Mouse (Mus musculus) MEL (cell line): ENCODE data around the gene Taco1. TPM values are rescaled to one million over a fixed set of nuclear protein-coding genes. Genes with fewer than 3 reads are reported as not detected.
"Not testable (repeated sequence)": the region's sequence is repeated elsewhere in the genome, so short reads cannot be mapped to it uniquely, and the experiment has no call there.

Source experiments
- DNase-seq: peaks from one replicate; pipeline ENCODE4 v3.0.0; 2011; ENCODE audit warnings: low read depth, low spot score
- H3K27ac ChIP-seq: 2 replicates; pipeline ENCODE4 v1.5.1; 2012; ENCODE audit warnings: low read depth, mild to moderate bottlenecking, control low read depth, low read length, moderate library complexity; ENCODE audit not compliant: control insufficient read depth
- H3K27me3 ChIP-seq, 2 experiments: fragments of 150-350 bp in 1 of 2; sonication (generic) in 1 of 2; 2 replicates each; pipeline ENCODE4 v1.6.1; 2012; ENCODE audit warnings: low read length in 2 of 2, mild to moderate bottlenecking in 2 of 2, improper control_type of control experiment in 1 of 2, moderate library complexity in 1 of 2; ENCODE audit not compliant: insufficient read depth in 2 of 2, control insufficient read depth in 1 of 2
- H3K36me3 ChIP-seq, 2 experiments: 2 replicates each; pipeline ENCODE4 v1.6.1; 2012 to 2014; ENCODE audit warnings: low read length in 2 of 2, improper control_type of control experiment in 1 of 2, inconsistent platforms in 1 of 2, mild to moderate bottlenecking in 1 of 2; ENCODE audit not compliant: insufficient read depth in 2 of 2, control insufficient read depth in 1 of 2
- H3K4me1 ChIP-seq, 2 experiments: fragments of 150-350 bp in 1 of 2; sonication (generic) in 1 of 2; 2 replicates each; pipeline ENCODE4 v1.6.1; 2012; ENCODE audit warnings: low read length in 2 of 2, improper control_type of control experiment in 1 of 2, mild to moderate bottlenecking in 1 of 2; ENCODE audit not compliant: insufficient read depth in 2 of 2, control insufficient read depth in 1 of 2
- H3K4me3 ChIP-seq, 2 experiments: fragments of 150-350 bp in 1 of 2; sonication (generic) in 1 of 2; 2 replicates each; pipeline ENCODE4 v1.5.1; 2012; ENCODE audit warnings: low read depth in 2 of 2, low read length in 2 of 2, mild to moderate bottlenecking in 2 of 2, moderate library complexity in 2 of 2, control low read depth in 1 of 2, improper control_type of control experiment in 1 of 2; ENCODE audit not compliant: control insufficient read depth in 1 of 2, insufficient read depth in 1 of 2
- H3K79me2 ChIP-seq: 2 replicates; pipeline ENCODE4 v1.6.1; 2012; ENCODE audit warnings: mild to moderate bottlenecking, low read length, moderate library complexity; ENCODE audit not compliant: control insufficient read depth, poor library complexity, insufficient read depth
- H3K9ac ChIP-seq: 2 replicates; pipeline ENCODE4 v1.6.1; 2012; ENCODE audit warnings: low read depth, mild to moderate bottlenecking, control low read depth, low read length, moderate library complexity; ENCODE audit not compliant: control insufficient read depth, poor library complexity, severe bottlenecking
- H3K9me3 ChIP-seq: fragments of 150-350 bp; sonication (generic); replicated peaks from 2 replicates; pipeline ENCODE4 v1.6.1; 2012; ENCODE audit warnings: mild to moderate bottlenecking, low read length, improper control_type of control experiment, moderate library complexity; ENCODE audit not compliant: insufficient read depth
- BHLHE40 ChIP-seq: IDR thresholded peaks from 2 replicates; pipeline ENCODE4 v1.6.1; 2012; ENCODE audit warnings: low read depth, mild to moderate bottlenecking, inconsistent platforms, low read length, improper control_type of control experiment, borderline replicate concordance
- CHD1 ChIP-seq: IDR thresholded peaks from 2 replicates; pipeline ENCODE4 v1.6.1; 2012; ENCODE audit warnings: low read depth, mild to moderate bottlenecking, inconsistent platforms, low read length, improper control_type of control experiment
- CTCF ChIP-seq, 3 experiments: IDR thresholded peaks in 2 of 3; conservative IDR thresholded peaks in 1 of 3; 2 replicates each; pipeline ENCODE4 v1.5.1; 2011 to 2012; ENCODE audit warnings: low read length in 3 of 3, low read depth in 2 of 3, mild to moderate bottlenecking in 2 of 3, improper control_type of control experiment in 1 of 3, inconsistent platforms in 1 of 3, mixed read lengths in 1 of 3, moderate library complexity in 1 of 3; ENCODE audit not compliant: control insufficient read depth in 1 of 3, insufficient read depth in 1 of 3, poor library complexity in 1 of 3, severe bottlenecking in 1 of 3
- E2F4 ChIP-seq: IDR thresholded peaks from 2 replicates; pipeline ENCODE4 v1.6.1; 2011; ENCODE audit warnings: low read depth, low read length, improper control_type of control experiment, borderline replicate concordance
- ELF1 ChIP-seq: IDR thresholded peaks from 2 replicates; pipeline ENCODE4 v1.6.1; 2014; ENCODE audit warnings: low read depth, mild to moderate bottlenecking, inconsistent platforms, low read length, improper control_type of control experiment, moderate library complexity
- EP300 ChIP-seq, 2 experiments: IDR thresholded peaks; 2 replicates each; pipeline ENCODE4 v1.6.1; 2011; ENCODE audit warnings: improper control_type of control experiment in 2 of 2, low read length in 2 of 2, low read depth in 1 of 2, mild to moderate bottlenecking in 1 of 2
- ETS1 ChIP-seq: IDR thresholded peaks from 2 replicates; pipeline ENCODE4 v1.6.1; 2012; ENCODE audit warnings: low read depth, mild to moderate bottlenecking, inconsistent platforms, low read length, improper control_type of control experiment, moderate library complexity
- GABPA ChIP-seq: IDR thresholded peaks from 2 replicates; pipeline ENCODE4 v1.6.1; 2012; ENCODE audit warnings: low read depth, mild to moderate bottlenecking, inconsistent platforms, low read length, improper control_type of control experiment, moderate library complexity
- GATA1 ChIP-seq: IDR thresholded peaks from 2 replicates; pipeline ENCODE4 v1.6.1; 2011; ENCODE audit warnings: low read depth, low read length, improper control_type of control experiment
- JUND ChIP-seq: IDR thresholded peaks from 2 replicates; pipeline ENCODE4 v1.6.1; 2011; ENCODE audit warnings: low read depth, mild to moderate bottlenecking, improper control_type of control experiment, low read length
- MAFK ChIP-seq: IDR thresholded peaks from 2 replicates; pipeline ENCODE4 v1.6.1; 2011; ENCODE audit warnings: low read depth, mild to moderate bottlenecking, low read length, improper control_type of control experiment, borderline replicate concordance
- MEF2A ChIP-seq: IDR thresholded peaks from 2 replicates; pipeline ENCODE4 v1.6.1; 2014; ENCODE audit warnings: low read depth, mild to moderate bottlenecking, inconsistent platforms, low read length, improper control_type of control experiment; ENCODE audit not compliant: poor library complexity, insufficient replicate concordance, severe bottlenecking; ENCODE audit errors: extremely low read depth
- MYB ChIP-seq: IDR thresholded peaks from 2 replicates; pipeline ENCODE4 v1.6.1; 2011; ENCODE audit warnings: mild to moderate bottlenecking, low read depth, low read length, improper control_type of control experiment
- NRF1 ChIP-seq: IDR thresholded peaks from 2 replicates; pipeline ENCODE4 v1.6.1; 2014; ENCODE audit warnings: low read depth, mild to moderate bottlenecking, inconsistent platforms, low read length, improper control_type of control experiment, moderate library complexity; ENCODE audit not compliant: poor library complexity, insufficient read depth, severe bottlenecking
- POLR2A ChIP-seq, 2 experiments: IDR thresholded peaks; 2 replicates each; pipeline ENCODE4 v1.6.1; 2011 to 2012; ENCODE audit warnings: low read length in 2 of 2, mild to moderate bottlenecking in 2 of 2, control low read depth in 1 of 2, improper control_type of control experiment in 1 of 2, low read depth in 1 of 2, moderate library complexity in 1 of 2; ENCODE audit not compliant: control insufficient read depth in 1 of 2, insufficient read depth in 1 of 2, poor library complexity in 1 of 2
- POLR2AphosphoS5 ChIP-seq: IDR thresholded peaks from 2 replicates; pipeline ENCODE4 v1.6.1; 2012; ENCODE audit warnings: low read depth, borderline replicate concordance, mild to moderate bottlenecking, inconsistent platforms, low read length, moderate library complexity, mixed read lengths
- RAD21 ChIP-seq: IDR thresholded peaks from 2 replicates; pipeline ENCODE4 v1.6.1; 2011; ENCODE audit warnings: mild to moderate bottlenecking, low read depth, low read length, improper control_type of control experiment
- RCOR1 ChIP-seq: IDR thresholded peaks from 2 replicates; pipeline ENCODE4 v1.6.1; 2012; ENCODE audit warnings: low read depth, mild to moderate bottlenecking, inconsistent platforms, low read length, improper control_type of control experiment
- SIN3A ChIP-seq: IDR thresholded peaks from 2 replicates; pipeline ENCODE4 v1.6.1; 2012; ENCODE audit warnings: low read length, improper control_type of control experiment, inconsistent platforms
- SMC3 ChIP-seq: IDR thresholded peaks from 2 replicates; pipeline ENCODE4 v1.6.1; 2011; ENCODE audit warnings: low read depth, low read length, improper control_type of control experiment
- TBP ChIP-seq: IDR thresholded peaks from 2 replicates; pipeline ENCODE4 v1.8.0; 2011; ENCODE audit warnings: low read depth, low read length, improper control_type of control experiment
- TCF12 ChIP-seq: IDR thresholded peaks from 2 replicates; pipeline ENCODE4 v1.6.1; 2014; ENCODE audit warnings: low read depth, mild to moderate bottlenecking, inconsistent platforms, low read length, improper control_type of control experiment, moderate library complexity
- UBTF ChIP-seq: IDR thresholded peaks from 2 replicates; pipeline ENCODE4 v1.6.1; 2012; ENCODE audit warnings: low read depth, mild to moderate bottlenecking, inconsistent platforms, low read length, improper control_type of control experiment, moderate library complexity, borderline replicate concordance; ENCODE audit not compliant: insufficient read depth
- USF2 ChIP-seq, 2 experiments: IDR thresholded peaks; 2 replicates each; pipeline ENCODE4 v1.6.1; 2011 to 2012; ENCODE audit warnings: improper control_type of control experiment in 2 of 2, low read length in 2 of 2, borderline replicate concordance in 1 of 2, inconsistent platforms in 1 of 2, low read depth in 1 of 2, mild to moderate bottlenecking in 1 of 2; ENCODE audit not compliant: insufficient read depth in 1 of 2
- ZNF384 ChIP-seq: IDR thresholded peaks from 2 replicates; pipeline ENCODE4 v1.6.1; 2012; ENCODE audit warnings: low read depth, mild to moderate bottlenecking, inconsistent platforms, low read length, improper control_type of control experiment
- polyA plus RNA-seq, 2 experiments: library from polyadenylated mRNA; stranded (reverse) in 1 of 2; unstranded in 1 of 2; fragments of >175 nt in 1 of 2; fragments of >200 nt in 1 of 2; gene quantifications; 2 replicates each; pipeline versions ENCODE4 v1.2.1 to v1.2.4; 2012; ENCODE audit warnings: low replicate concordance in 2 of 2, low read depth in 1 of 2; ENCODE audit not compliant: insufficient read length in 2 of 2, insufficient read depth in 1 of 2, missing spikeins in 1 of 2
- total RNA-seq: library from RNA; depleted of rRNA; stranded (reverse); fragments of 300-350 nt; gene quantifications from 2 replicates; pipeline ENCODE4 v1.2.3, GENCODE M21; 2012

Taco1 gene
- total and polyA plus RNA-seq, 3 experiments, result 33.1 to 33.3 TPM; not detected in 1

DNA sequence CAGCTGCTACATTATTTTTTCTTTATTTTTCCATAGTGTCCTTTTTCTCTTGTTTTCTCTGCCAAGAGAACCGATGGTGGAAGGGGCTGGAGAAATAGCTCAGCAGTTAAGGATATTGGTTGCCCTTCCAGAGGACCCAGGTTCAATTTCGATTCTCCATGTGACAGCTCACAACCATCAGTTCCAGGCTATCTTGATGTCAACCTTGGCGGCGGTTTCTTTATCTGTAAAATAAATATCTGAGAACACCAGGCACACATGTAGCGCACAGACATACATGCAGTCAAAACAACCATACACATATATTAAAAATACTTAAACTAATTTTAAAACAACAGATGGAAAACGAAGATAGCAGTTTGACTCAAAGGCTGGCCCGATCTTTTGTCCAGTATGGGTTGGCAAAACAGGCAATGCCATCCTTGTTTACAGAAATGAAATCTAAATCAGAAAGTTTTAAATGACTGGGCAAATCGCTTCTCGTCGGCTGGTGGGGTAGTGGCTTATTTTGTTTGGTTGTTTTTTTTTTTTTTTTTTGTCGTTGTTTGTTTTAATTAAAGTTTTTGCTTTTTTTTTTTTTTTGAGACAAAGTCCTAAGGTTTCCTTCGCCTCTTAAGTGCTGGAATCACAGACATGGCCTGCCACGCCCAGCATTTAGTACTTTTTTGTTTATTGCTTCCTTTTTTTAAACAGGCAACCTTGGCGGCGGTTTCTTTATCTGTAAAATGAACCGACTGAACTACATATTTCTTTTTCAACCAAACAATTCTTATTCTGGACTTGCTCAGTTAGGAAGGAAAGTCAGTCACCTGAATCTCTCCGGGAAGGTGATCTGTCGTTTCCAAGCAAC is 563 bp upstream of the Taco1 start (continued):
- TF ChIP-seq POLR2AphosphoS5 (no peak), USF2 (IDR thresholded peaks at IDR 0.05; ENCODE audit: borderline replicate concordance in 1 of 2, insufficient read depth in 1 of 2, low read depth in 1 of 2, low read length in 2 of 2) (no peak), UBTF (no peak), MYB (peak; percentile 61), ELF1 (no peak), MAFK (0 out of 2 replicates have a peak, but pooled peaks have one; percentile 12), SIN3A (no peak; the same call in 1 of the 2 replicates), NRF1 (no peak)

- not testable (repeated sequence) for H3K27ac ChIP-seq, H3K27me3 ChIP-seq
- DNase-seq, result peak; percentile 78
These were observed 755 bp downstream of the Taco1 start for GRCm38 (mm10) chr11:106066616-106067015.

DNA sequence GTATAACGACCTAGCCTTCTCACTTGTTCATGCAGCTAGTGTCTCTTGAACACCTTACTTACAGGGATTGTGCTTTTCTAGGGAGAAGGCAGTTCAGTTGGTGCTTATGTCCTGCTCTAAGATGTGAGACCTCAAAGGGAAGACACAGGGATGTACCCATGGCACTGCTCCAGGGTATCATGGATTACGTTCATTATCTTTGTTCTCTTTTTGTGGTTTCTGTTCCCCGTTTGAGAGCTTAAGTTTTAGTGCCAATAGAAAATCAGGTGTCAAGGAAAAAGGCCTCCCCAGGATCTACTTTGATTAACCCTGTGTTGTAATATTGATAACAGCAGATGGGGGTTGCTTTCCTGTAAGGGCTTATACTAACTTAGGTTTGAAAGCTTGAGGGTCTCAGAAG is 7.9 kb downstream of the Taco1 start:
- peaks cover 2 to 3% of the 10 kb centered on the region in 2 experiments; a peak in 2 of 4 replicates for H3K4me1 ChIP-seq
- H3K9ac ChIP-seq, result no peak overlapping the region
- H3K36me3 ChIP-seq, result peaks cover 0 to 8% of the 10 kb centered on the region in 2 experiments; a peak in 2 of 4 replicates
- H3K27me3 ChIP-seq, result no peaks in the 10 kb centered on the region
- peak; percentile 51 for DNase-seq
- no peak overlapping the region for H3K4me3 ChIP-seq
- no peaks in the 10 kb centered on the region for H3K9me3 ChIP-seq
- H3K27ac ChIP-seq, result no peak overlapping the region
- H3K79me2 ChIP-seq, result no peaks in the 10 kb centered on the region
- TF ChIP-seq NRF1 (no peak), MYB (no peak), RAD21 (no peak), GATA1 (peak; percentile 52; the same call in 1 of the 2 replicates), TCF12 (no peak; the same call in 1 of the 2 replicates), E2F4 (no peak), ZNF384 (no peak), POLR2A (IDR thresholded peaks at IDR 0.05; ENCODE audit: control insufficient read depth in 1 of 2, insufficient read depth in 1 of 2, low read depth in 1 of 2, low read length in 2 of 2, poor library complexity in 1 of 2) (no peak), TBP (no peak), ELF1 (no peak), CHD1 (no peak), GABPA (no peak), SIN3A (no peak), ETS1 (peak; percentile 34; the same call in 1 of the 2 replicates), SMC3 (no peak), RCOR1 (peak; percentile 81; the same call in 1 of the 2 replicates), BHLHE40 (no peak), MAFK (no peak), CTCF (IDR thresholded peaks at IDR 0.05 in 2 of 3, conservative IDR thresholded peaks at IDR 0.05 in 1 of 3; ENCODE audit: control insufficient read depth in 1 of 3, insufficient read depth in 1 of 3, low read depth in 2 of 3, low read length in 3 of 3, poor library complexity in 1 of 3, severe bottlenecking in 1 of 3) (no peak), MEF2A (no peak), EP300 (IDR thresholded peaks at IDR 0.05; ENCODE audit: low read depth in 1 of 2, low read length in 2 of 2) (peak in 1 of 2 experiments; percentile 43; a peak in 1 of 4 replicates), JUND (no peak)

More at GRCm38 (mm10) chr11:106066616-106067015, 755 bp downstream of the Taco1 start:
- H3K9ac ChIP-seq, result peak overlapping the region; percentile 76
- peak overlapping the region; percentile 66 to 76 for H3K4me3 ChIP-seq
- H3K9me3 ChIP-seq, H3K79me2 ChIP-seq, H3K36me3 ChIP-seq, H3K4me1 ChIP-seq: not testable (repeated sequence)
